Mouse (Mus musculus) thymus, adult 2 months (tissue): ENCODE results near the gene Gm28035.

Experiments used
- CTCF ChIP-seq: fragments of 200-500 bp; IDR thresholded peaks from 2 replicates; pipeline ENCODE4 v1.5.1; 2012; ENCODE audit warnings: mild to moderate bottlenecking, control low read depth, low read length, moderate library complexity, borderline replicate concordance; ENCODE audit not compliant: control insufficient read depth, poor library complexity, insufficient read depth; ENCODE audit errors: extremely low read depth
- POLR2A ChIP-seq: fragments of 200-500 bp; IDR thresholded peaks from 2 replicates; pipeline ENCODE4 v1.6.1; 2012; ENCODE audit warnings: mild to moderate bottlenecking, low read length, control low read depth, moderate library complexity; ENCODE audit not compliant: control insufficient read depth, poor library complexity, insufficient read depth; ENCODE audit errors: extremely low read depth

- TF ChIP-seq POLR2A (no peak), CTCF (no peak)
These were observed 59.6 kb downstream of the Gm28035 start for GRCm38 (mm10) chr2:30299966-30300365.
